Mouse (Mus musculus) heart, adult 8-10 months (tissue): ENCODE results near the gene Lypla2. TPM values are rescaled to one million over a fixed set of nuclear protein-coding genes. Genes with fewer than 3 reads are reported as not detected.

ENCODE experiments used
- DNase-seq: peaks from one replicate; pipeline ENCODE4 v3.0.0; 2022; ENCODE audit warnings: low spot score
- total RNA-seq, 4 experiments: library from RNA; stranded (reverse); gene quantifications; 2 replicates each; pipeline ENCODE4 v1.2.4; 2022

The Lypla2 gene
- total RNA-seq, 4 experiments from 2014 or later = 32.5 to 38.4 (median 35.9) TPM

GRCm38 (mm10) chr4:135920304-135921241 lies 51.9 kb downstream of the Lypla2 start, which contains the start of gene Fuca1:
Fuca1 (plus strand) TSS chr4:135920735.
- DNase-seq = peak; percentile 95

- DNase-seq = no peak
Measured at GRCm38 (mm10) chr4:135919280-135919639, 53.2 kb downstream of the Lypla2 start.

- DNase-seq = no peak
Measured at GRCm38 (mm10) chr4:135918635-135919279, 53.7 kb downstream of the Lypla2 start.

Other genes starting within 250 kb of the Lypla2 start
- gene Il22ra1, start 244.5 kb downstream of the Lypla2 start, total RNA-seq = under 1 TPM; 0.35 to 0.59 (median 0.39) TPM
- gene Myom3, start 212.9 kb downstream of the Lypla2 start, total RNA-seq = 1 to 10 TPM in 3 of 4 experiments, under 1 TPM in 1; 0.84 to 2.7 (median 1.6) TPM
- gene Srsf10, start 116.9 kb downstream of the Lypla2 start, total RNA-seq = 10 to 100 TPM; 33.2 to 42.3 (median 37.9) TPM
- gene Pnrc2, start 98.8 kb downstream of the Lypla2 start, total RNA-seq = 10 to 100 TPM; 51.2 to 75.7 (median 66.5) TPM
- gene Cnr2, start 77.2 kb downstream of the Lypla2 start, total RNA-seq = under 1 TPM; 0.22 to 0.57 (median 0.36) TPM
- gene Fuca1, start 51.9 kb downstream of the Lypla2 start, total RNA-seq = 10 to 100 TPM; 29.8 to 40.8 (median 34.6) TPM
- gene Hmgcl, start 26.2 kb downstream of the Lypla2 start, total RNA-seq = 10 to 100 TPM; 83.3 to 91.3 (median 85.0) TPM
- 1 to 10 TPM; 1.2 to 3.2 (median 1.6) TPM for gene Gale, start 8.9 kb downstream of the Lypla2 start, total RNA-seq
- gene Pithd1, start 14.6 kb upstream of the Lypla2 start, total RNA-seq = 10 to 100 TPM; 20.8 to 23.4 (median 21.6) TPM
- 10 to 100 TPM; 32.2 to 33.9 (median 33.1) TPM for gene Eloa, start 49.1 kb upstream of the Lypla2 start, total RNA-seq
- 100 to 1,000 TPM; 238 to 318 (median 274) TPM for gene Rpl11, start 80.8 kb upstream of the Lypla2 start, total RNA-seq
- gene Id3, start 170.9 kb upstream of the Lypla2 start, total RNA-seq = 10 to 100 TPM; 41.4 to 71.3 (median 61.6) TPM
- 1 to 10 TPM in 1 of 4 experiments, under 1 TPM in 3; 0.38 to 2.1 (median 0.59) TPM for gene E2f2, start 199.8 kb upstream of the Lypla2 start, total RNA-seq
- gene Asap3, start 233.7 kb upstream of the Lypla2 start, total RNA-seq = 10 to 100 TPM in 1 of 4 experiments, 1 to 10 TPM in 3; 6.8 to 12.6 (median 9.1) TPM